Mouse (Mus musculus) MEL (cell line): Measurements from ENCODE around the gene Acot13.

Experiments used
- CHD1 ChIP-seq: IDR thresholded peaks from 2 replicates; pipeline ENCODE4 v1.6.1; 2012; ENCODE audit warnings: low read depth, mild to moderate bottlenecking, inconsistent platforms, low read length, improper control_type of control experiment
- CTCF ChIP-seq, 3 experiments: IDR thresholded peaks in 2 of 3; conservative IDR thresholded peaks in 1 of 3; 2 replicates each; pipeline ENCODE4 v1.5.1; 2011 to 2012; ENCODE audit warnings: low read length in 3 of 3, low read depth in 2 of 3, mild to moderate bottlenecking in 2 of 3, improper control_type of control experiment in 1 of 3, inconsistent platforms in 1 of 3, mixed read lengths in 1 of 3, moderate library complexity in 1 of 3; ENCODE audit not compliant: control insufficient read depth in 1 of 3, insufficient read depth in 1 of 3, poor library complexity in 1 of 3, severe bottlenecking in 1 of 3
- EP300 ChIP-seq, 2 experiments: IDR thresholded peaks; 2 replicates each; pipeline ENCODE4 v1.6.1; 2011; ENCODE audit warnings: improper control_type of control experiment in 2 of 2, low read length in 2 of 2, low read depth in 1 of 2, mild to moderate bottlenecking in 1 of 2
- GATA1 ChIP-seq: IDR thresholded peaks from 2 replicates; pipeline ENCODE4 v1.6.1; 2011; ENCODE audit warnings: low read depth, low read length, improper control_type of control experiment
- KAT2A ChIP-seq: conservative IDR thresholded peaks from 2 replicates; pipeline ENCODE4 v1.6.1; 2012; ENCODE audit warnings: low read depth, low read length, improper control_type of control experiment, inconsistent platforms
- MXI1 ChIP-seq: IDR thresholded peaks from 2 replicates; pipeline ENCODE4 v1.6.1; 2011; ENCODE audit warnings: mild to moderate bottlenecking, low read depth, low read length, improper control_type of control experiment
- NELFE ChIP-seq: IDR thresholded peaks from 2 replicates; pipeline ENCODE4 v1.6.1; 2011; ENCODE audit warnings: low read depth, low read length, improper control_type of control experiment
- POLR2A ChIP-seq, 2 experiments: IDR thresholded peaks; 2 replicates each; pipeline ENCODE4 v1.6.1; 2011 to 2012; ENCODE audit warnings: low read length in 2 of 2, mild to moderate bottlenecking in 2 of 2, control low read depth in 1 of 2, improper control_type of control experiment in 1 of 2, low read depth in 1 of 2, moderate library complexity in 1 of 2; ENCODE audit not compliant: control insufficient read depth in 1 of 2, insufficient read depth in 1 of 2, poor library complexity in 1 of 2
- TBP ChIP-seq: IDR thresholded peaks from 2 replicates; pipeline ENCODE4 v1.8.0; 2011; ENCODE audit warnings: low read depth, low read length, improper control_type of control experiment
- TCF12 ChIP-seq: IDR thresholded peaks from 2 replicates; pipeline ENCODE4 v1.6.1; 2014; ENCODE audit warnings: low read depth, mild to moderate bottlenecking, inconsistent platforms, low read length, improper control_type of control experiment, moderate library complexity
- USF1 ChIP-seq: IDR thresholded peaks from 2 replicates; pipeline ENCODE4 v1.6.1; 2014; ENCODE audit warnings: low read depth, mild to moderate bottlenecking, inconsistent platforms, low read length, improper control_type of control experiment, moderate library complexity
- ZC3H11A ChIP-seq: IDR thresholded peaks from 2 replicates; pipeline ENCODE4 v1.6.1; 2012; ENCODE audit warnings: low read depth, mild to moderate bottlenecking, inconsistent platforms, low read length, improper control_type of control experiment
- ZKSCAN1 ChIP-seq: IDR thresholded peaks from 2 replicates; pipeline ENCODE4 v1.6.1; 2012; ENCODE audit warnings: low read depth, mild to moderate bottlenecking, inconsistent platforms, low read length, improper control_type of control experiment, moderate library complexity
- ZNF384 ChIP-seq: IDR thresholded peaks from 2 replicates; pipeline ENCODE4 v1.6.1; 2012; ENCODE audit warnings: low read depth, mild to moderate bottlenecking, inconsistent platforms, low read length, improper control_type of control experiment

DNA sequence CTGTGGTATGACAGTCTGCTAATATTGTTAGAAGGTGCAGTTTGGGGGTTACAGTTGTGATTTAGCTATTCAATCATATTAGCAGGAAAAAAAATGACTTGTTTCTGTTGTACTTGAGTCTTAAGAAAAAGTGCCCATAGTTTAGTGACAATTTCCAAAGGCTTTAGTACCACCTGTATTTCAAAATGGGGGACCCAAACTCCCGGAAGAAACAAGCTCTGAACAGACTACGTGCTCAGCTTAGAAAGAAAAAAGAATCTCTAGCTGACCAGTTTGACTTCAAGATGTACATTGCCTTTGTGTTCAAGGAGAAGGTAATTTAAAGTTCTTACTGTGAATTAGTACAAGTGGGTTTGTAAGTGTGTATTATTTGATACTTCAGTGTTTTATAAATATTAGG, 28.1 kb downstream of the Acot13 start:
- TF ChIP-seq ZKSCAN1: no peak
- TF ChIP-seq MXI1: no peak
- no peak for TF ChIP-seq USF1
- TF ChIP-seq ZNF384: no peak
- no peak for TF ChIP-seq ZC3H11A
- TF ChIP-seq CTCF (IDR thresholded peaks at IDR 0.05 in 2 of 3, conservative IDR thresholded peaks at IDR 0.05 in 1 of 3; ENCODE audit: control insufficient read depth in 1 of 3, insufficient read depth in 1 of 3, low read depth in 2 of 3, low read length in 3 of 3, poor library complexity in 1 of 3, severe bottlenecking in 1 of 3): no peak
- TF ChIP-seq KAT2A: no peak
- no peak for TF ChIP-seq TCF12
- no peak for TF ChIP-seq NELFE
- no peak for TF ChIP-seq CHD1
- no peak for TF ChIP-seq GATA1
- no peak; a peak in 1 of 4 replicates for TF ChIP-seq POLR2A (IDR thresholded peaks at IDR 0.05; ENCODE audit: control insufficient read depth in 1 of 2, insufficient read depth in 1 of 2, low read depth in 1 of 2, low read length in 2 of 2, poor library complexity in 1 of 2)
- no peak for TF ChIP-seq EP300 (IDR thresholded peaks at IDR 0.05; ENCODE audit: low read depth in 1 of 2, low read length in 2 of 2)
- TF ChIP-seq TBP: no peak
